Mouse (Mus musculus) neural tube, embryonic 14.5 days (tissue): Measurements from ENCODE around the gene Pcgf1. TPM values are rescaled to one million over a fixed set of nuclear protein-coding genes. Genes with fewer than 3 reads are reported as not detected.
A peak's percentile ranks its signal among the peaks of the same experiment; 100 is the strongest.

ENCODE experiments used
- ATAC-seq: fragments of 200-750 bp; cut with Nextera tagmentation; 2 replicates; pipeline ENCODE4 v1.8.0; 2017; ENCODE audit warnings: low read depth, mild to moderate bottlenecking, moderate TSS enrichment, moderate library complexity
- H3K27ac ChIP-seq: fragments of 300-500 bp; sonication (generic); 2 replicates; pipeline ENCODE4 v1.5.1; 2014; ENCODE audit warnings: low read depth, mild to moderate bottlenecking, control low read depth, low read length, moderate library complexity, mixed read lengths
- H3K27me3 ChIP-seq: fragments of 300-500 bp; sonication (generic); 2 replicates; pipeline ENCODE4 v1.6.1; 2014; ENCODE audit warnings: low read length; ENCODE audit not compliant: control insufficient read depth, insufficient read depth
- H3K36me3 ChIP-seq: fragments of 300-500 bp; sonication (generic); 2 replicates; pipeline ENCODE4 v1.6.1; 2014; ENCODE audit warnings: low read length, mixed read lengths; ENCODE audit not compliant: control insufficient read depth, insufficient read depth
- H3K4me1 ChIP-seq: fragments of 300-500 bp; sonication (generic); 2 replicates; pipeline ENCODE4 v1.6.1; 2014; ENCODE audit warnings: low read length; ENCODE audit not compliant: control insufficient read depth, insufficient read depth
- H3K4me2 ChIP-seq: fragments of 300-500 bp; sonication (generic); 2 replicates; pipeline ENCODE4 v1.6.1; 2014; ENCODE audit warnings: mild to moderate bottlenecking, low read depth, low read length, control low read depth
- H3K4me3 ChIP-seq: fragments of 300-500 bp; sonication (generic); 2 replicates; pipeline ENCODE4 v1.5.1; 2014; ENCODE audit warnings: low read depth, low read length, control low read depth, mixed read lengths
- H3K9ac ChIP-seq: fragments of 300-500 bp; sonication (generic); replicated peaks from 2 replicates; pipeline ENCODE4 v1.6.1; 2014; ENCODE audit warnings: low read depth, mild to moderate bottlenecking, control low read depth, low read length, mixed read lengths
- H3K9me3 ChIP-seq: fragments of 300-500 bp; sonication (generic); 2 replicates; pipeline ENCODE4 v1.6.1; 2016; ENCODE audit warnings: low read length; ENCODE audit not compliant: control insufficient read depth
- WGBS: fragments of 180-500 bp; shearing (Covaris S2); extraction: QIAGEN DNeasy Blood & Tissue Kit; methylation state at CpG from one replicate; pipeline ENCODE4 v1.1.7; 2014; 5-methylcytosine and 5-hydroxymethylcytosine counted together
- polyA plus RNA-seq: library from polyadenylated mRNA; unstranded; fragments of >200 nt; fragmentation: Nextera tagmentation; extraction: Ambion mirVana; gene quantifications from 2 replicates; pipeline ENCODE4 v1.2.1, GENCODE M21; 2014

The Pcgf1 gene
- polyA plus RNA-seq, 1 experiment from 2014 or later, result 46.6 TPM

DNA sequence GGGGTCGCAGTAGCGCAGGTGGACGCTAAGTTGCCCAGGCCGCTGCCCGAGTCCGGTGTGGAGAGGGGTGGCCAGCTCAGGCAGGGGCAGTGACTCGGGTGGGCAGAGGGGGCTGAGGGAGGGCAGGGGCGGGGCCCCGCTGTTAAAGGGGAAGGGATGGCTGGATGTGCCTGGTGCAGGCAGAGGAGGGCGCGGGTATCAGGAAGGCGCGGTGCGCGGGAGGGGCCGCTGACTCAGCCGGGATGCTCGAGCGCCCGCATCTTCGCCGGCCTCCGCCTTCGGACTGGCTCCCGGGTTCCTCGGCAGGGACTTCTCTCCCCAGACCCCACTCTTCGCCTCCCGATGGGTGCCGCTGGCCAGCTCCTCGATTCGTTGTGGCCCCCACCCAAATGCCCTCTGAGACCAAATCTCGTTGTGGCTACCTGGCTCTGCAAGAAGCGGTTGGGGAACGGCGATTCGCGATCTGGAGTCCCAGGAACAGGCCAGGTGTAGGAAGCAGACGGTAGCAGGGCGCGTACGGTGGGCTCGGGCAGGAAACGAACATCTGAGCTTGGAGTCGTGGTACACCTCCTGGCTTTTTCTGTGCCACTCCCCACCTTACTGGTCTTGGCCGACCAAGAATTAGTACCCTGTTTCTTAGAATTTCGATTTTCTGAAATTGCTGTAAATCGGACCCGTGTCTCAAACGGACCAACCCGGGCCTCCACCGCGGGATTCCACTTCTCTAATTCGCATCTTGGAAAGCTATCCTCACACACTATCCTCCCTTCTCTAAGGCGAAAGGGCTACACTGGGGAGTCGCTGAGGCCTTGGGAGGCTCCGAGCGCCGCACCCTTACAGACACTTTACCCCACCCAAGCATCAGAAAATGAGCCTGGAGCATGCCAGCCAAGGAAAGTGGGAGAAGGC is 7.1 kb upstream of the Pcgf1 start:
- 0 out of 2 replicates have a peak, but pooled peaks have one; percentile 4 for ATAC-seq
- Histone ChIP-seq H3K9ac (no peak overlapping the region; the same call in 1 of the 2 replicates), H3K4me2 (no peak overlapping the region), H3K4me3 (peak overlapping the region; percentile 20), H3K27me3 (peaks cover 71% of the 10 kb centered on the region), H3K9me3 (no peaks in the 10 kb centered on the region), H3K36me3 (no peaks in the 10 kb centered on the region), H3K27ac (no peak overlapping the region), H3K4me1 (no peaks in the 10 kb centered on the region)
- under 1% methylated on average over 44 of the region's 58 CpGs for WGBS

DNA sequence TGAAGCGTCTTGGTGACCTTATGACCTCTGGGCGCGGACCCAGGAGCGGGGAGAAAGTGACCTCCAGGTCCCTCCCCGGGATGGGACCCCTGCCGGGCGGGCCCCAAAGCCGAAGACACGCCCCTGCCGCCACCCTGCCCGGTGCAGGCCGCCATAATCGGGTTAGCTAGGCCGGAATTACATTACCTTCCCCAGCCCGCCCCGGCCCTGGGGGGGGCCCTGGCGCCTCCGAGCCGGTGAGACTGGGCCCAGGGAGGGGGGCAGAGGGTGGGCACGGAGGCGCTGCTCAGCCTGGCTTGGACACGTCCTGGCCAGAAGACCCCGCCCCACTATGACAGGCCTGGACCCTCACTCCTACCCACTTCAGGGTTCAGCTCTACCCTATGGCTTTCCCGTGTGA is 6.4 kb upstream of the Pcgf1 start:
- Histone ChIP-seq H3K36me3 (no peaks in the 10 kb centered on the region), H3K27ac (no peak overlapping the region), H3K4me3 (no peak overlapping the region), H3K9ac (no peak overlapping the region), H3K9me3 (no peaks in the 10 kb centered on the region), H3K4me1 (no peaks in the 10 kb centered on the region), H3K27me3 (peaks cover 64% of the 10 kb centered on the region), H3K4me2 (no peak overlapping the region)
- 1% methylated on average over 23 of the region's 24 CpGs for WGBS
- ATAC-seq, result peak; percentile 32; the same call in 1 of the 2 replicates

DNA sequence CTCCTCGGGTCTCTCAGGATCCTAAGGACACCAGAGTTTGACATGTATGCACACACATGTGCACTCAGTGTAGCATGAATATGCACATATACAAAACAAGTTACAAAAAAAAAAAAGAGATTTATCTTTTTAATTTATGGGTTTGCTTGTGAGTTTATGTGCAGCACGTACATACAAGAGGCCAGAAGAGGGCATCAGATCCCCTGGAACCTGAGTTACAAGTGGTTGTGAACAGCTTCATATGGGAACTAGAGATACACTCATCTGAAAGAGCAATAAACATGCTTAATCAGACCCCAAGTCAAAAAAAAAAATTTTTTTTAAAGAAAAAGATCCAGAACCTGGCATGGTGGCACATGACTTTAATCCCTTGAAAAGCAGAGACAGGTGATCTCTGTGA is 2.7 kb upstream of the Pcgf1 start:
- WGBS, result 14% methylated on average over 2 of the region's 2 CpGs
- Histone ChIP-seq H3K9ac (no peak overlapping the region), H3K36me3 (0 out of 2 replicates have a peak, but pooled peaks cover 2% of the 10 kb centered on the region), H3K4me2 (no peak overlapping the region), H3K4me3 (no peak overlapping the region), H3K9me3 (no peaks in the 10 kb centered on the region), H3K27ac (no peak overlapping the region), H3K27me3 (peaks cover 37% of the 10 kb centered on the region), H3K4me1 (peaks cover 14% of the 10 kb centered on the region)
- ATAC-seq, result no peak

DNA sequence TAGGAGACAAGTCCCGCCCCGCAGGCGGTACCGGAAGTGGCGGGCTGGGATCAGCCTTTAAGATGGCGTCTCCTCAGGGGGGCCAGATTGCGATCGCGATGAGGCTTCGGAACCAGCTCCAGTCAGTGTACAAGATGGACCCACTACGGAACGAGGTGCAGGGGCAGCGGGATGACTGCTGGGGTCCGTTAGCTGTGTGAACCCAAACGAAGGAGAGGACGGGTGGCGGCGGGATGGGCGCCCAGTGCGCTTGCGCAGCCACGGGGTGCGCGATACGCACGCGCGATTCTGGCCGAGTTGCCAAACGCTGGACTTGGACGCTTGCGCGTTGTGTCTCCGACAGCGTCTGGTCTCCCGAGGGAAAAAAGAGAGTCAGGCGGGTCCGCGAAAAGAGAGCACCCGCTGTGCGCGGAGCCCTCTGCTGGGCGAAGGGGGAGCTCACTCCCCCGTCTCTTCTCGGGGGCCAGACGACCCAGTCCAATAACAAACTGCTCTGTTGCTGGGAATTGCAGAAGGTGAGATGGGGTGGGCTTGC is 722 bp downstream of the Pcgf1 start:
- Histone ChIP-seq H3K4me2 (peak overlapping the region; percentile 96), H3K36me3 (peaks cover 10% of the 10 kb centered on the region; the same call in 1 of the 2 replicates), H3K9ac (peak overlapping the region; percentile 62), H3K27me3 (peaks cover 17% of the 10 kb centered on the region), H3K4me3 (peak overlapping the region; percentile 76), H3K4me1 (peaks cover 14% of the 10 kb centered on the region), H3K27ac (peak overlapping the region; percentile 86), H3K9me3 (no peaks in the 10 kb centered on the region)
- peak; percentile 93 for ATAC-seq
- WGBS, result under 1% methylated on average over 46 of the region's 46 CpGs

DNA sequence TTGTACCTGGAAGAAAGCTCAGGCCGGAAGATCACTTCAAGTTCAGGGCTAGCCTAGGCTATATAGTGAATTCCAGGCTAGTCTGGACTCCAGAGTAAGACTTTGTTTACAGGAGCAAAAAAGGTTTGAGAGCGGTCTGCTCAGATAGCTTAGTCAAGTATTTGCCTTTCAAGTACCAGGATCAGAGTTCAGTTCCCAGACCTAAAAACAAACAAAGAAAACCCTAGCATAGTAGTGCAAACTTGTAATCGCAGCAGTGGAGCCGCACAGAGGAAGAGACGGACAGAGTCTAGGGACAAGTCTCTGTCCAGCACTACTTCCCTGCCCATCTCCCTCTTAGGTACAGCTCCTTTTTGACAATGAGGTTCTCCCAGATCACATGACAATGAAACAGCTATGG is 2.5 kb downstream of the Pcgf1 start:
- H3K4me3 ChIP-seq, result no peak overlapping the region
- WGBS, result 99% methylated on average over 5 of the region's 5 CpGs
- peaks cover 14% of the 10 kb centered on the region for H3K4me1 ChIP-seq
- peaks cover 10% of the 10 kb centered on the region; the same call in 1 of the 2 replicates for H3K36me3 ChIP-seq
- no peak overlapping the region for H3K27ac ChIP-seq
- ATAC-seq, result no peak
- no peaks in the 10 kb centered on the region for H3K9me3 ChIP-seq
- no peak overlapping the region for H3K4me2 ChIP-seq
- H3K27me3 ChIP-seq, result peaks cover 18% of the 10 kb centered on the region
- no peak overlapping the region for H3K9ac ChIP-seq

DNA sequence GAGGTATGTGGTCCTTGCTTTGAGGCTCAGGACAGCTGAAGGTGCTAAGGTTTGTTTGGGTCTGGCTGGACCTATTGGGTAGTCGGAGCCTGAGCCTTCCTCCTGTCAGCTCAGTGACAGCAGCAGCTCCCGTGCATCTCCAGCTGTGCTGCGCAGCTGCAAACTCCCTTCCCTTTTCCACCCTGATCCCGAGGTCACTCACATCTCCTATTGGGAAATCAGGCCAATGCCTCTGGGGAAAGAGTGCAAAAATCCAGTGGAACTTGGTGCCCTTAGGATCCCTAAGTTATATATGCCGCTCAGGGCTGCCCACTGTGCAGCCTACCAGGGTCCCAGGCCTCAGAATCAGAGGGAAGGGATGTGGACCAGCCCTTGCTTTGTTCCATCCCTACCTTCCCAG is 5.8 kb downstream of the Pcgf1 start:
- peaks cover 8% of the 10 kb centered on the region for H3K4me1 ChIP-seq
- WGBS, result 16% methylated on average over 5 of the region's 5 CpGs
- no peaks in the 10 kb centered on the region for H3K9me3 ChIP-seq
- no peak overlapping the region for H3K27ac ChIP-seq
- H3K36me3 ChIP-seq, result peaks cover 10% of the 10 kb centered on the region; the same call in 1 of the 2 replicates
- ATAC-seq, result no peak
- H3K9ac ChIP-seq, result no peak overlapping the region
- no peak overlapping the region for H3K4me3 ChIP-seq
- peaks cover 35% of the 10 kb centered on the region for H3K27me3 ChIP-seq
- H3K4me2 ChIP-seq, result no peak overlapping the region

DNA sequence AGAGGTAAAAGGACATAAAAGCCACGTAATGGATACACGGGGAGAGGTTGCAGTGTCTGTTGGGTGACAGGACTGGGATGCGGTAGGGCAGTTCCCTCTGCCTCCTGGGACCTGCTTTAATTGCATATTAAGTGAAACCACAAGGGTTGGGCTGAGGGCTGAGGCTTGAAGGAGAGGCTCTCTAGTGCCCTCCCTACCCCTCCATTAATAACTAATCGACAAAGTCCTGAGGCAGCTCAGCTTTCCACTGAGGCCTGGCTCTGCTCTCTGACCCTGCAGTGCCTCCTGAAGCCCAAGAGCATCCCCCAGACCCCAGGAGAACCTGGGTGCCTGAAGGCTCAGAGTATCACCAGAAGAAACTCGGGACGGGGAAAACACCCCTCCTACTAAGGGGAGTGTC is 6.8 kb downstream of the Pcgf1 start:
- H3K27ac ChIP-seq, result no peak overlapping the region
- H3K4me1 ChIP-seq, result peaks cover 4% of the 10 kb centered on the region
- no peak overlapping the region for H3K4me3 ChIP-seq
- ATAC-seq, result no peak
- no peak overlapping the region for H3K9ac ChIP-seq
- peaks cover 42% of the 10 kb centered on the region for H3K27me3 ChIP-seq
- WGBS, result 7% methylated on average over 6 of the region's 6 CpGs
- no peak overlapping the region for H3K4me2 ChIP-seq
- peaks cover 10% of the 10 kb centered on the region; the same call in 1 of the 2 replicates for H3K36me3 ChIP-seq
- no peaks in the 10 kb centered on the region for H3K9me3 ChIP-seq

DNA sequence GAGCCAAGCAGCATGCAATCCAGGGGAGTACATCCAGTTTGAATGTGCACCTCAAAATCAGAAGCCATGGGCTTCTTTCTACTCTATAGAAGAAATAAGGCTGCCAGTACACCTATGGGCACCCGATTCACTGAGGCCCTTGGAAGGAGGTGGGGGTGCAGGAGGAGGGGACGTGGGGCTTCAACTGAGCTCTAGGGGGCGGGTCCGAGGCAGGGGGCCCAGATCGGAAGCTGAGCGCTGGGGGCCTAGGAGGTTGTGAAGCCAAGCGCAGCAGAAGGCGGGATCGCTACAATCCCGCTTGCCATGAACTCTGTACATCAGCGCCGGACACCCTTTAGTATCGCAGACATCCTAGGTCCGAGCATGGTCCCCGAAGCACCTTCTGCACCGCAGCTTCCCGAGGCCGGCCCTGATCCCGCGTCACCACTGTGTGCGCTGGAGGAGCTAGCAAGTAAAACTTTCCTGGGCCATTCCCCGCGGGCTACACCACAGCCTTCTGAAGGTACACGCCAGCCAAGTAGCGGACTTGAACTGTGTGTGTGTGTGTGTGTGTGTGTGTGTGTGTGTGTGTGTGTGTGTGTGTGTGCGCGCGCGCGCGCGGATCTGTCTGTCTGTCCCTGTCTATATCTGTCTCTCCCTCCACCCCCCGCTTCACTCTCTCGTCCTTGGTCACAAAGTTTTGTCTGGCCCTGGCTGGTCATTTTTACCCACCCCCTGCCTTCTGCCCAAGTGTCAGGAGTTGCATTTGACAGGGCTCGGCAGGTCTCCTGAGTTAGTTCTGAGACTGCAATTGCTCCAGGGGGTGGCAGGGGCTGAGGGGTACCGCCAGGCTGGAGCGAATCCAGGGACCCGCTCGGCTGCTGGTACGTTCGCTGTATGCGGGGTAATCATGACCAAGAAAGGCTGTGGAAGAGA is 8.7 kb downstream of the Pcgf1 start, which contains the start of gene Lbx2:
Gene Lbx2, plus strand, starts transcription at position 247 of the 915 bp plus-strand sequence.
- WGBS, result 1% methylated on average over 35 of the region's 42 CpGs
- no peak within 1 kb of the TSS for H3K27ac ChIP-seq
- ATAC-seq, result no peak
- H3K4me1 ChIP-seq, result no peaks in the 10 kb centered on the region
- no peaks in the 10 kb centered on the region for H3K9me3 ChIP-seq
- H3K36me3 ChIP-seq, result no peaks in the 10 kb centered on the region
- H3K9ac ChIP-seq, result no peak within 1 kb of the TSS
- H3K4me2 ChIP-seq, result no peak within 1 kb of the TSS
- H3K27me3 ChIP-seq, result peaks cover 47% of the 10 kb centered on the region
- no peak within 1 kb of the TSS for H3K4me3 ChIP-seq
